Mouse (Mus musculus): ENCODE results near the gene Dhh. TPM values are rescaled to one million over a fixed set of nuclear protein-coding genes. Genes with fewer than 3 reads are reported as not detected.

Gene Dhh
- polyA plus RNA-seq, 1 experiment from 2014 or later: 0.18 TPM

- Histone ChIP-seq H3K27ac (ENCODE audit: low read depth, low read length) (no peak overlapping the region), H3K36me3 (ENCODE audit: control insufficient read depth, insufficient read depth, low read length) (no peaks in the 10 kb centered on the region), H3K27me3 (replicated peaks; ENCODE audit: control insufficient read depth, insufficient read depth, low read length) (peaks cover 8% of the 10 kb centered on the region), H3K9me3 (replicated peaks; ENCODE audit: control insufficient read depth, low read length) (no peaks in the 10 kb centered on the region), H3K9ac (ENCODE audit: low read length) (no peak overlapping the region), H3K4me3 (ENCODE audit: low read depth, low read length) (no peak overlapping the region), H3K4me1 (ENCODE audit: control insufficient read depth, insufficient read depth, low read length) (no peaks in the 10 kb centered on the region), H3K4me2 (ENCODE audit: low read length) (no peak overlapping the region)
- ATAC-seq (no peak), DNase-seq (ENCODE audit: low spot score) (no peak)
- WGBS: 75% methylated on average over 7 of the region's 7 CpGs
Measured at GRCm38 (mm10) chr15:98887526-98887925, 10.8 kb downstream of the Dhh start.

- Histone ChIP-seq H3K4me3 (ENCODE audit: low read depth, low read length) (no peak overlapping the region), H3K27me3 (replicated peaks; ENCODE audit: control insufficient read depth, insufficient read depth, low read length) (peaks cover 6% of the 10 kb centered on the region; the same call in 1 of the 2 replicates)
Measured at GRCm38 (mm10) chr15:98886667-98887387, 11.5 kb downstream of the Dhh start.

GRCm38 (mm10) chr15:98884106-98884505, 14.2 kb downstream of the Dhh start:
- Histone ChIP-seq H3K4me2 (ENCODE audit: low read length) (no peak overlapping the region), H3K4me1 (ENCODE audit: control insufficient read depth, insufficient read depth, low read length) (peaks cover 10% of the 10 kb centered on the region), H3K9ac (ENCODE audit: low read length) (no peak overlapping the region), H3K9me3 (replicated peaks; ENCODE audit: control insufficient read depth, low read length) (no peaks in the 10 kb centered on the region), H3K36me3 (ENCODE audit: control insufficient read depth, insufficient read depth, low read length) (no peaks in the 10 kb centered on the region), H3K4me3 (ENCODE audit: low read depth, low read length) (no peak overlapping the region), H3K27ac (ENCODE audit: low read depth, low read length) (no peak overlapping the region), H3K27me3 (replicated peaks; ENCODE audit: control insufficient read depth, insufficient read depth, low read length) (no peaks in the 10 kb centered on the region)
- no peak for ATAC-seq
- DNase-seq (ENCODE audit: low spot score): no peak
- 68% methylated on average over 1 of the region's 1 CpGs for WGBS

More at GRCm38 (mm10) chr15:98886667-98887387, 11.5 kb downstream of the Dhh start:
- Histone ChIP-seq H3K9ac (ENCODE audit: low read length) (no peak overlapping the region), H3K4me1 (ENCODE audit: control insufficient read depth, insufficient read depth, low read length) (peaks cover under 1% of the 10 kb centered on the region; the same call in 1 of the 2 replicates), H3K9me3 (replicated peaks; ENCODE audit: control insufficient read depth, low read length) (no peaks in the 10 kb centered on the region), H3K27ac (ENCODE audit: low read depth, low read length) (no peak overlapping the region), H3K4me2 (ENCODE audit: low read length) (no peak overlapping the region), H3K36me3 (ENCODE audit: control insufficient read depth, insufficient read depth, low read length) (no peaks in the 10 kb centered on the region)
- no peak for ATAC-seq
- no peak for DNase-seq (ENCODE audit: low spot score)
- 74% methylated on average over 8 of the region's 8 CpGs for WGBS

DNA sequence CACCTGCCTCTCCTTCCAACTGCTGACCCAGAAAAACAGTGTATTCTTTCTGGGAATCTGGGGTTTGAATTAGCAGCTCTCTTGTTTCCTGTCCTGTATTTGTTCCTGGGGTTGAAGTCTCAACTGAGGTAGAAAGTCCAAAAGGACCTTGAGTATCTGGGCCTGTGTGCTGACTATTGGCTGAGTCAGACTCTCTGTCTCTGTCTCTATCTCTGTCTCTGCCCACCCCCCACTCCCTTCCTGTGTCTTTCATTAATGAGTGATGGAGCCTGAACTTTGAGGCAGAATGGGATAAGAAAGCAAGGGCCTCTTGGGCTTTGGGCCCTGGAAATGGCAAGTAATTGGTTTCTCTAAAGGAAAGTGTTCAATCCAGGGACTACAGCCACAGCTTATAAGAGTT, 14.7 kb downstream of the Dhh start:
- Histone ChIP-seq H3K9me3 (replicated peaks; ENCODE audit: control insufficient read depth, low read length) (no peaks in the 10 kb centered on the region), H3K36me3 (ENCODE audit: control insufficient read depth, insufficient read depth, low read length) (no peaks in the 10 kb centered on the region), H3K27me3 (replicated peaks; ENCODE audit: control insufficient read depth, insufficient read depth, low read length) (no peaks in the 10 kb centered on the region), H3K9ac (ENCODE audit: low read length) (no peak overlapping the region), H3K4me3 (ENCODE audit: low read depth, low read length) (no peak overlapping the region), H3K4me2 (ENCODE audit: low read length) (no peak overlapping the region), H3K4me1 (ENCODE audit: control insufficient read depth, insufficient read depth, low read length) (peaks cover 10% of the 10 kb centered on the region), H3K27ac (ENCODE audit: low read depth, low read length) (no peak overlapping the region)
- DNase-seq (ENCODE audit: low spot score) (no peak), ATAC-seq (no peak)

- peaks cover 11% of the 10 kb centered on the region; the same call in 1 of the 2 replicates for H3K36me3 ChIP-seq (ENCODE audit: control insufficient read depth, insufficient read depth, low read length)
- H3K4me1 ChIP-seq (ENCODE audit: control insufficient read depth, insufficient read depth, low read length): peaks cover 10% of the 10 kb centered on the region
- DNase-seq (ENCODE audit: low spot score) (no peak), ATAC-seq (peak; percentile 56)
- H3K27ac ChIP-seq (ENCODE audit: low read depth, low read length): no peak overlapping the region
- peak overlapping the region; percentile 17; the same call in 1 of the 2 replicates for H3K9ac ChIP-seq (ENCODE audit: low read length)
- no peaks in the 10 kb centered on the region for H3K9me3 ChIP-seq (replicated peaks; ENCODE audit: control insufficient read depth, low read length)
- H3K27me3 ChIP-seq (replicated peaks; ENCODE audit: control insufficient read depth, insufficient read depth, low read length): no peaks in the 10 kb centered on the region
- peak overlapping the region; percentile 53 for H3K4me3 ChIP-seq (ENCODE audit: low read depth, low read length)
- H3K4me2 ChIP-seq (ENCODE audit: low read length): peak overlapping the region; percentile 81
- under 1% methylated on average over 5 of the region's 5 CpGs for whole genome bisulfite sequencing
Measured at GRCm38 (mm10) chr15:98881656-98882008, 16.7 kb downstream of the Dhh start.

DNA sequence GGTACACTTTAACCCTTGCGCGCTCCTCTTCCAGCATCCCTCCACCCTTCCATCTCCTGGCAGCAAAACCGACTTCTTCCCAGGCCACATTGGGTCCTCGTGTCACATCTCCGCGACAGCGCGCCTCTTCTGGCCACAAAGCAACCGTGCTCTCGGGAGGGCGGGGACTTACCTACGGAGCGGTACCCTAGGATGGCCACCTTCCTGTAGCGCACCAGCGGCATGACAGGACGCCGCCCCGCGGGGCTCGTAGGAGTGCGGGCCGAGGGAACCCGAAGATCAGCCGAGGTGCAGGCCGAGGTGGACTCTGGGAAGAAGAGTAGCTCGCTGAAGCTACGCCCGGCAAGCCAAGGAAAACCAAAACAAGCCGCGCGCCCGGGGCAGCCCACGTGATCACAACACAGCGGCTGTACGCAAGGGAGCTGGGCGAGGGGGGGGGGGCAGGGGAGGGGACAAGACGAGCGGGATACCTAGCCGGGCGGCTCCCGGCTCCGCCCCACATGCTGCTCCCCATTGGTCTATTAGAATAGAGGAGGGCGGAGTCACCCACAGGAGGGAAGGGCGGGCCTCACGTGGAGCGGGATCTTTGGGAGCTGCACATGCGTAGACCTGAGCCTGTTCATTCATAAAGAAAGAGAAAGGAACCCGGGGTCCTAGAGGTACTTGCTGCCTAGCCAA, 17.2 kb downstream of the Dhh start:
- peak; percentile 99 for DNase-seq (ENCODE audit: low spot score)
- peaks cover 10% of the 10 kb centered on the region for H3K4me1 ChIP-seq (ENCODE audit: control insufficient read depth, insufficient read depth, low read length)
- no peaks in the 10 kb centered on the region for H3K27me3 ChIP-seq (replicated peaks; ENCODE audit: control insufficient read depth, insufficient read depth, low read length)
- H3K9me3 ChIP-seq (replicated peaks; ENCODE audit: control insufficient read depth, low read length): no peaks in the 10 kb centered on the region
- H3K27ac ChIP-seq (ENCODE audit: low read depth, low read length): peak overlapping the region; percentile 81
- ATAC-seq: peak; percentile 98
- peak overlapping the region; percentile 74 for H3K9ac ChIP-seq (ENCODE audit: low read length)
- H3K4me3 ChIP-seq (ENCODE audit: low read depth, low read length): peak overlapping the region; percentile 53
- under 1% methylated on average over 45 of the region's 48 CpGs for WGBS
- peaks cover 16% of the 10 kb centered on the region; the same call in 1 of the 2 replicates for H3K36me3 ChIP-seq (ENCODE audit: control insufficient read depth, insufficient read depth, low read length)
- peak overlapping the region; percentile 81 for H3K4me2 ChIP-seq (ENCODE audit: low read length)

DNA sequence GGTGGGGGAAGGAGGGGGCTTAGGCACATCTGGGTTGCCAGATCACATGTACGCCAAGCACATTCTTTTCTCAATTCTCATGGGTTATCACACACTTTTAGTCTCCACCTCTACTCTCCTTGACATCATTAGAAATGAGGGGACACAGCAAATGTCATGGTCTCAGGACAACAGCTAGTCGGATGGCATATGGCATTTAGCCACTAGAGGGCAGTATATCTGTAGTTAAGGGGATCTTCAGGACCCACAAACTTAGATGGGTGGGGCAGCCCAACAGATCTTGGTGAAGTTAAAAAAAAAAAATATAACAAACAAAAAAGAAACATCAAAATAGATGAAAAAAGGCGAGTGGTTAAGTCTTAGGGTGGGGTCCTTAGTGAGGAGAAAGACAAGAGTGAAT, 21.0 kb downstream of the Dhh start:
- H3K9ac ChIP-seq (ENCODE audit: low read length): no peak overlapping the region
- H3K36me3 ChIP-seq (ENCODE audit: control insufficient read depth, insufficient read depth, low read length): peaks cover 16% of the 10 kb centered on the region; the same call in 1 of the 2 replicates
- no peaks in the 10 kb centered on the region for H3K27me3 ChIP-seq (replicated peaks; ENCODE audit: control insufficient read depth, insufficient read depth, low read length)
- H3K9me3 ChIP-seq (replicated peaks; ENCODE audit: control insufficient read depth, low read length): no peaks in the 10 kb centered on the region
- H3K4me2 ChIP-seq (ENCODE audit: low read length): no peak overlapping the region
- DNase-seq (ENCODE audit: low spot score): peak; percentile 89
- no peak overlapping the region for H3K27ac ChIP-seq (ENCODE audit: low read depth, low read length)
- WGBS: 16% methylated on average over 3 of the region's 3 CpGs
- peaks cover 13% of the 10 kb centered on the region for H3K4me1 ChIP-seq (ENCODE audit: control insufficient read depth, insufficient read depth, low read length)
- no peak for ATAC-seq
- H3K4me3 ChIP-seq (ENCODE audit: low read depth, low read length): no peak overlapping the region

DNA sequence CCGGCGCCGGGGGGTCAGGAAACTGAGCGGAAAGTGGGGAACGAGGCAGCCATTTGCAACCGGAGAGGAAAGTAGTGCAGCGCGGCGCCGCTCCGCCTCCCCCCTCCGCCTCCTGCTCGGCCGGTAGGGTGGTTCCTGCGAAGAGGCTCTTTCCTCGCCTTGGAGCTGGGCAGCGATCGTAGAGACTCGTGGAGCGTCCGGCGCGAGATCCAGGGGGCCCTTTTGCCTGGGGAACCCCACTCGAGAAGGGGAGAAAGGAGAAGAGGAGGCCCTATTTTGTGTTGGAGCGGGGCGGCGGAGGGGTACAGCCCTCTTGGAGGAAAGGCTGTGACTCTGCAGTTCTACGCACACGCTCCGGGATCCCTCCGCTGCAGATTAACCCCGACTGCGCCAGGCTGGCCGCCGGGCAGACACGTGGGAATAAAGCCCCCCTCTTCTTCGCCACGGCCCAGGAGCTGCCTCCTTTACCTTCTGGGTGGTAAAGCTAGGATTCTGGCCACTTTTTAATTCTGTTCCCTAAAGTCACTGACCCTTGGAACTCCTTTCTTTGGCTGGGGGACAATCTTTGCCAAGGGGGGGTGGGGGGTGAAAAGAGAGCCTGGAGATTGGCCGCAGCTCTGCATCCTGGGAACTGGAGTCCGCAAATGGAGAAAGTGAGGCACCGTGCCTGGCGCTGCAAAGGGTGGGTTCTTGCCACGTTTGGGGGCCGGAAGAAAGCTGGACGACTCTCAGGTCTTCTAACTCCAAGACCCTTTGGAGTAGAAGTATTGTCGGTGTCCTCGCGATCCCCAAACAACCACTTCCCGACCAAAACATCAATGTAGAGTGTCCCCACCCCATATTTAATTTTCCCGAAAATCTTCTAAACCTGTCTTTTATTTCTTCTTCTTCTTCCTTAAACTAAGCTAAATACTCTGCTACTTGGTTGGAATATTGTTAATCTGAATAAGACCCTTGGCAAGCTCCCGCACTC, 26.1 kb downstream of the Dhh start:
- Histone ChIP-seq H3K27me3 (replicated peaks; ENCODE audit: control insufficient read depth, insufficient read depth, low read length) (no peaks in the 10 kb centered on the region), H3K4me1 (ENCODE audit: control insufficient read depth, insufficient read depth, low read length) (peaks cover 27% of the 10 kb centered on the region), H3K27ac (ENCODE audit: low read depth, low read length) (peak overlapping the region; percentile 98), H3K9ac (ENCODE audit: low read length) (peak overlapping the region; percentile 99), H3K36me3 (ENCODE audit: control insufficient read depth, insufficient read depth, low read length) (0 out of 2 replicates have a peak, but pooled peaks cover 6% of the 10 kb centered on the region), H3K4me3 (ENCODE audit: low read depth, low read length) (peak overlapping the region; percentile 99), H3K9me3 (replicated peaks; ENCODE audit: control insufficient read depth, low read length) (no peaks in the 10 kb centered on the region), H3K4me2 (ENCODE audit: low read length) (peak overlapping the region; percentile 99)
- 1% methylated on average over 45 of the region's 51 CpGs for WGBS
- ATAC-seq (peak; percentile 90), DNase-seq (ENCODE audit: low spot score) (peak; percentile 98)

Data from forebrain, embryonic 14.5 days (tissue).